Mouse (Mus musculus): ENCODE data around the gene Tle6. TPM values are rescaled to one million over a fixed set of nuclear protein-coding genes. Genes with fewer than 3 reads are reported as not detected.
A peak's percentile ranks its signal among the peaks of the same experiment; 100 is the strongest.
"Not testable (repeated sequence)": the region's sequence is repeated elsewhere in the genome, so short reads cannot be mapped to it uniquely, and the experiment has no call there.

Tle6 gene
- 4.9 and 6.2 TPM in 2 replicates for polyA plus RNA-seq (2015; fragmentation: Nextera tagmentation; extraction: Ambion mirVana)

- H3K27me3 ChIP-seq: peaks cover 36% of the 10 kb centered on the region
- peaks cover 62% of the 10 kb centered on the region for H3K4me1 ChIP-seq (replicated peaks)
Observed at GRCm38 (mm10) chr10:81600738-81601203, at the start of gene Tle6. Gene Tle6, minus strand, starts transcription at chr10:81601073.

GRCm38 (mm10) chr10:81648803-81649775, 48.2 kb upstream of the Tle6 start, which contains the start of gene Gm10778:
Gene Gm10778, plus strand, starts transcription at chr10:81649059.
- Histone ChIP-seq H3K4me1 (replicated peaks) (peaks cover 12% of the 10 kb centered on the region), H3K36me3 (peaks cover 39% of the 10 kb centered on the region), H3K9me3 (peaks cover 26% of the 10 kb centered on the region), H3K4me3 (peak within 1 kb of the TSS; percentile 50), H3K4me2 (peak within 1 kb of the TSS; percentile 64), H3K27ac (replicated peaks) (peak within 1 kb of the TSS; percentile 86), H3K9ac (peak within 1 kb of the TSS; percentile 75)
- peak; percentile 95 for ATAC-seq (ENCODE audit: low read depth)
- WGBS: 3% methylated on average over 37 of the region's 52 CpGs
- not testable (repeated sequence) for H3K27me3 ChIP-seq

More at GRCm38 (mm10) chr10:81600738-81601203, at the start of gene Tle6:
- peak within 1 kb of the TSS; percentile 51 for H3K4me2 ChIP-seq
- WGBS: under 1% methylated on average over 28 of the region's 28 CpGs
- H3K9me3 ChIP-seq: no peaks in the 10 kb centered on the region
- ATAC-seq (ENCODE audit: low read depth): peak; percentile 72
- no peak within 1 kb of the TSS for H3K27ac ChIP-seq (replicated peaks)
- H3K9ac ChIP-seq: peak within 1 kb of the TSS; percentile 27; the same call in 1 of the 2 replicates
- H3K4me3 ChIP-seq: peak within 1 kb of the TSS; percentile 18; the same call in 1 of the 2 replicates
- H3K36me3 ChIP-seq: no peaks in the 10 kb centered on the region

- WGBS: 80% methylated on average over 7 of the region's 7 CpGs
- no peak overlapping the region for H3K4me2 ChIP-seq
- H3K9ac ChIP-seq: no peak overlapping the region
- H3K27ac ChIP-seq (replicated peaks): no peak overlapping the region
- H3K4me1 ChIP-seq (replicated peaks): peaks cover 36% of the 10 kb centered on the region
- no peak overlapping the region for H3K4me3 ChIP-seq
- no peaks in the 10 kb centered on the region for H3K27me3 ChIP-seq
- peaks cover 16% of the 10 kb centered on the region; the same call in 1 of the 2 replicates for H3K36me3 ChIP-seq
- no peak for ATAC-seq (ENCODE audit: low read depth)
- H3K9me3 ChIP-seq: peaks cover 4% of the 10 kb centered on the region; the same call in 1 of the 2 replicates
Observed at GRCm38 (mm10) chr10:81646015-81646555, 45.2 kb upstream of the Tle6 start.

- Histone ChIP-seq H3K4me3 (no peak overlapping the region), H3K4me2 (no peak overlapping the region), H3K27me3 (no peaks in the 10 kb centered on the region), H3K27ac (replicated peaks) (no peak overlapping the region), H3K36me3 (peaks cover 9% of the 10 kb centered on the region; the same call in 1 of the 2 replicates), H3K9me3 (no peaks in the 10 kb centered on the region), H3K9ac (no peak overlapping the region), H3K4me1 (replicated peaks) (peaks cover 39% of the 10 kb centered on the region)
- whole genome bisulfite sequencing: 90% methylated on average over 4 of the region's 4 CpGs
- no peak for ATAC-seq (ENCODE audit: low read depth)
Observed at GRCm38 (mm10) chr10:81645391-81645790, 44.5 kb upstream of the Tle6 start.

GRCm38 (mm10) chr10:81644716-81645115, 43.8 kb upstream of the Tle6 start:
- no peak for ATAC-seq (ENCODE audit: low read depth)
- H3K27me3 ChIP-seq: no peaks in the 10 kb centered on the region
- peaks cover 33% of the 10 kb centered on the region for H3K4me1 ChIP-seq (replicated peaks)
- no peak overlapping the region for H3K4me2 ChIP-seq
- peak overlapping the region; percentile 96; the same call in 1 of the 2 replicates for H3K9ac ChIP-seq
- H3K9me3 ChIP-seq: no peaks in the 10 kb centered on the region
- H3K36me3 ChIP-seq: 0 out of 2 replicates have a peak, but pooled peaks cover 7% of the 10 kb centered on the region
- WGBS: 86% methylated on average over 18 of the region's 18 CpGs
- H3K4me3 ChIP-seq: peak overlapping the region; percentile 68; the same call in 1 of the 2 replicates
- no peak overlapping the region for H3K27ac ChIP-seq (replicated peaks)

GRCm38 (mm10) chr10:81644162-81644561, 43.3 kb upstream of the Tle6 start:
- WGBS: 44% methylated on average over 2 of the region's 2 CpGs

GRCm38 (mm10) chr10:81643449-81644055, 42.7 kb upstream of the Tle6 start:
- Histone ChIP-seq H3K27me3 (no peaks in the 10 kb centered on the region), H3K4me2 (peak overlapping the region; percentile 92), H3K4me3 (peak overlapping the region; percentile 68), H3K27ac (replicated peaks) (peak overlapping the region; percentile 95), H3K36me3 (0 out of 2 replicates have a peak, but pooled peaks cover 7% of the 10 kb centered on the region), H3K9me3 (no peaks in the 10 kb centered on the region), H3K9ac (peak overlapping the region; percentile 96), H3K4me1 (replicated peaks) (peaks cover 33% of the 10 kb centered on the region)
- whole genome bisulfite sequencing: under 1% methylated on average over 54 of the region's 75 CpGs
- ATAC-seq (ENCODE audit: low read depth): peak; percentile 88

More at GRCm38 (mm10) chr10:81644162-81644561, 43.3 kb upstream of the Tle6 start:
- peak overlapping the region; percentile 96 for H3K9ac ChIP-seq
- H3K4me3 ChIP-seq: peak overlapping the region; percentile 68
- peak overlapping the region; percentile 95 for H3K27ac ChIP-seq (replicated peaks)
- H3K36me3 ChIP-seq: 0 out of 2 replicates have a peak, but pooled peaks cover 7% of the 10 kb centered on the region
- no peaks in the 10 kb centered on the region for H3K27me3 ChIP-seq
- H3K9me3 ChIP-seq: no peaks in the 10 kb centered on the region
- peak; percentile 11 for ATAC-seq (ENCODE audit: low read depth)
- peak overlapping the region; percentile 92 for H3K4me2 ChIP-seq
- H3K4me1 ChIP-seq (replicated peaks): peaks cover 33% of the 10 kb centered on the region

GRCm38 (mm10) chr10:81642648-81643448, 42.0 kb upstream of the Tle6 start:
- H3K27me3 ChIP-seq: no peaks in the 10 kb centered on the region; the same call in 1 of the 2 replicates
- peak overlapping the region; percentile 96 for H3K9ac ChIP-seq
- peak overlapping the region; percentile 68 for H3K4me3 ChIP-seq
- H3K27ac ChIP-seq (replicated peaks): peak overlapping the region; percentile 95
- no peaks in the 10 kb centered on the region for H3K9me3 ChIP-seq
- 0 out of 2 replicates have a peak, but pooled peaks cover 7% of the 10 kb centered on the region for H3K36me3 ChIP-seq
- H3K4me1 ChIP-seq (replicated peaks): peaks cover 33% of the 10 kb centered on the region
- peak; percentile 70 for ATAC-seq (ENCODE audit: low read depth)
- 23% methylated on average over 24 of the region's 24 CpGs for WGBS
- H3K4me2 ChIP-seq: peak overlapping the region; percentile 92

- Histone ChIP-seq H3K9me3 (no peaks in the 10 kb centered on the region), H3K36me3 (0 out of 2 replicates have a peak, but pooled peaks cover 4% of the 10 kb centered on the region), H3K4me3 (peak overlapping the region; percentile 68), H3K27me3 (no peaks in the 10 kb centered on the region; the same call in 1 of the 2 replicates), H3K9ac (peak overlapping the region; percentile 96), H3K27ac (replicated peaks) (peak overlapping the region; percentile 95), H3K4me2 (peak overlapping the region; percentile 92), H3K4me1 (replicated peaks) (peaks cover 33% of the 10 kb centered on the region)
- WGBS: 82% methylated on average over 8 of the region's 8 CpGs
- ATAC-seq (ENCODE audit: low read depth): no peak
Observed at GRCm38 (mm10) chr10:81641978-81642647, 41.2 kb upstream of the Tle6 start.

GRCm38 (mm10) chr10:81641566-81641965, 40.7 kb upstream of the Tle6 start:
- no peak for ATAC-seq (ENCODE audit: low read depth)
- H3K9ac ChIP-seq: peak overlapping the region; percentile 96

More at GRCm38 (mm10) chr10:81641566-81641965, 40.7 kb upstream of the Tle6 start:
- no peaks in the 10 kb centered on the region for H3K36me3 ChIP-seq
- no peaks in the 10 kb centered on the region for H3K9me3 ChIP-seq
- H3K4me1 ChIP-seq (replicated peaks): peaks cover 33% of the 10 kb centered on the region
- no peak overlapping the region for H3K27ac ChIP-seq (replicated peaks)
- no peak overlapping the region for H3K4me3 ChIP-seq
- no peaks in the 10 kb centered on the region; the same call in 1 of the 2 replicates for H3K27me3 ChIP-seq
- peak overlapping the region; percentile 92 for H3K4me2 ChIP-seq
- 87% methylated on average over 2 of the region's 2 CpGs for WGBS
